Mouse (Mus musculus): Measurements from ENCODE around the gene Hnf1a. TPM values are rescaled to one million over a fixed set of nuclear protein-coding genes. Genes with fewer than 3 reads are reported as not detected.

Hnf1a gene
- polyA plus RNA-seq (2016; fragmentation: Nextera tagmentation; extraction: Ambion mirVana): 0.05 TPM in 1 of 2 replicates, not detected in the other

- H3K27ac ChIP-seq: no peak within 1 kb of the TSS
- H3K4me3 ChIP-seq: no peak within 1 kb of the TSS
- H3K27me3 ChIP-seq (ENCODE audit: insufficient read depth, poor library complexity, severe bottlenecking): peaks cover 37% of the 10 kb centered on the region
- DNase-seq (ENCODE audit: low spot score): no peak
- H3K4me1 ChIP-seq (replicated peaks): peaks cover 20% of the 10 kb centered on the region
- no peaks in the 10 kb centered on the region for H3K9me3 ChIP-seq
- H3K36me3 ChIP-seq: no peaks in the 10 kb centered on the region
- WGBS: 85% methylated on average over 17 of the region's 17 CpGs
Observed at GRCm38 (mm10) chr5:114970824-114971227, at the start of gene Hnf1a. Hnf1a (minus strand) TSS chr5:114971094.

GRCm38 (mm10) chr5:115018813-115019212 lies 47.9 kb upstream of the Hnf1a start:
- no peak for DNase-seq (ENCODE audit: low spot score)
- 0 out of 2 replicates have a peak, but pooled peaks cover 3% of the 10 kb centered on the region for H3K9me3 ChIP-seq
- H3K27me3 ChIP-seq (ENCODE audit: insufficient read depth, poor library complexity, severe bottlenecking): no peaks in the 10 kb centered on the region
- no peak overlapping the region for H3K4me3 ChIP-seq
- peaks cover 12% of the 10 kb centered on the region; the same call in 1 of the 2 replicates for H3K4me1 ChIP-seq (replicated peaks)
- WGBS: 84% methylated on average over 4 of the region's 4 CpGs
- H3K36me3 ChIP-seq: peaks cover 9% of the 10 kb centered on the region
- H3K27ac ChIP-seq: 0 out of 2 replicates have a peak overlapping the region, but pooled peaks have one; percentile 29

GRCm38 (mm10) chr5:115018270-115018669 lies 47.4 kb upstream of the Hnf1a start:
- no peaks in the 10 kb centered on the region for H3K27me3 ChIP-seq (ENCODE audit: insufficient read depth, poor library complexity, severe bottlenecking)
- DNase-seq (ENCODE audit: low spot score): no peak
- peaks cover 15% of the 10 kb centered on the region for H3K4me1 ChIP-seq (replicated peaks)
- peaks cover 9% of the 10 kb centered on the region for H3K36me3 ChIP-seq
- 0 out of 2 replicates have a peak, but pooled peaks cover 3% of the 10 kb centered on the region for H3K9me3 ChIP-seq
- no peak overlapping the region for H3K27ac ChIP-seq
- WGBS: 82% methylated on average over 2 of the region's 2 CpGs
- H3K4me3 ChIP-seq: no peak overlapping the region

- WGBS: 74% methylated on average over 4 of the region's 4 CpGs
- DNase-seq (ENCODE audit: low spot score): no peak
- no peaks in the 10 kb centered on the region for H3K9me3 ChIP-seq
- no peaks in the 10 kb centered on the region for H3K36me3 ChIP-seq
- H3K4me3 ChIP-seq: no peak overlapping the region
- H3K27ac ChIP-seq: no peak overlapping the region
- peaks cover 39% of the 10 kb centered on the region for H3K4me1 ChIP-seq (replicated peaks)
- H3K27me3 ChIP-seq (ENCODE audit: insufficient read depth, poor library complexity, severe bottlenecking): no peaks in the 10 kb centered on the region
Observed at GRCm38 (mm10) chr5:115015121-115015520, 44.2 kb upstream of the Hnf1a start.

- no peaks in the 10 kb centered on the region for H3K27me3 ChIP-seq (ENCODE audit: insufficient read depth, poor library complexity, severe bottlenecking)
- no peak for DNase-seq (ENCODE audit: low spot score)
Observed at GRCm38 (mm10) chr5:115014570-115014969, 43.7 kb upstream of the Hnf1a start.

GRCm38 (mm10) chr5:115013436-115013835 lies 42.5 kb upstream of the Hnf1a start:
- Histone ChIP-seq H3K9me3 (no peaks in the 10 kb centered on the region), H3K36me3 (no peaks in the 10 kb centered on the region), H3K4me3 (no peak overlapping the region; the same call in 1 of the 2 replicates), H3K27me3 (ENCODE audit: insufficient read depth, poor library complexity, severe bottlenecking) (no peaks in the 10 kb centered on the region), H3K4me1 (replicated peaks) (peaks cover 41% of the 10 kb centered on the region), H3K27ac (no peak overlapping the region)
- DNase-seq (ENCODE audit: low spot score): no peak
- 73% methylated on average over 3 of the region's 3 CpGs for WGBS

More at GRCm38 (mm10) chr5:115014570-115014969, 43.7 kb upstream of the Hnf1a start:
- Histone ChIP-seq H3K36me3 (no peaks in the 10 kb centered on the region), H3K27ac (no peak overlapping the region), H3K9me3 (no peaks in the 10 kb centered on the region), H3K4me3 (no peak overlapping the region), H3K4me1 (replicated peaks) (peaks cover 41% of the 10 kb centered on the region)
- 88% methylated on average over 1 of the region's 1 CpGs for WGBS

GRCm38 (mm10) chr5:115011519-115012261 lies 40.8 kb upstream of the Hnf1a start:
- peak overlapping the region; percentile 100 for H3K4me3 ChIP-seq
- H3K4me1 ChIP-seq (replicated peaks): peaks cover 37% of the 10 kb centered on the region
- peak; percentile 48 for DNase-seq (ENCODE audit: low spot score)
- H3K36me3 ChIP-seq: no peaks in the 10 kb centered on the region
- H3K27ac ChIP-seq: peak overlapping the region; percentile 98
- under 1% methylated on average over 63 of the region's 63 CpGs for WGBS
- no peaks in the 10 kb centered on the region for H3K9me3 ChIP-seq
- H3K27me3 ChIP-seq (ENCODE audit: insufficient read depth, poor library complexity, severe bottlenecking): no peaks in the 10 kb centered on the region

- Histone ChIP-seq H3K4me3 (peak overlapping the region; percentile 100), H3K4me1 (replicated peaks) (peaks cover 37% of the 10 kb centered on the region), H3K9me3 (no peaks in the 10 kb centered on the region), H3K36me3 (no peaks in the 10 kb centered on the region), H3K27me3 (ENCODE audit: insufficient read depth, poor library complexity, severe bottlenecking) (no peaks in the 10 kb centered on the region), H3K27ac (peak overlapping the region; percentile 98)
- WGBS: 5% methylated on average over 57 of the region's 57 CpGs
- no peak for DNase-seq (ENCODE audit: low spot score)
Observed at GRCm38 (mm10) chr5:115011217-115011518, 40.3 kb upstream of the Hnf1a start.

GRCm38 (mm10) chr5:115010577-115011216 lies 39.8 kb upstream of the Hnf1a start, which contains the start of gene Sppl3:
Sppl3 (plus strand) TSS chr5:115011137.
- Histone ChIP-seq H3K9me3 (no peaks in the 10 kb centered on the region), H3K36me3 (no peaks in the 10 kb centered on the region), H3K4me1 (replicated peaks) (peaks cover 37% of the 10 kb centered on the region), H3K27me3 (ENCODE audit: insufficient read depth, poor library complexity, severe bottlenecking) (no peaks in the 10 kb centered on the region), H3K27ac (peak within 1 kb of the TSS; percentile 98), H3K4me3 (peak within 1 kb of the TSS; percentile 100)
- peak; percentile 93 for DNase-seq (ENCODE audit: low spot score)
- 1% methylated on average over 61 of the region's 65 CpGs for WGBS

- no peak for DNase-seq (ENCODE audit: low spot score)
- peak overlapping the region; percentile 100 for H3K4me3 ChIP-seq
- WGBS: 66% methylated on average over 3 of the region's 3 CpGs
- H3K4me1 ChIP-seq (replicated peaks): peaks cover 35% of the 10 kb centered on the region
- H3K9me3 ChIP-seq: no peaks in the 10 kb centered on the region
- H3K27ac ChIP-seq: no peak overlapping the region
- no peaks in the 10 kb centered on the region for H3K27me3 ChIP-seq (ENCODE audit: insufficient read depth, poor library complexity, severe bottlenecking)
- H3K36me3 ChIP-seq: no peaks in the 10 kb centered on the region
Observed at GRCm38 (mm10) chr5:115009961-115010360, 39.1 kb upstream of the Hnf1a start.

- no peaks in the 10 kb centered on the region for H3K9me3 ChIP-seq
- H3K4me1 ChIP-seq (replicated peaks): peaks cover 30% of the 10 kb centered on the region
- DNase-seq (ENCODE audit: low spot score): no peak
- WGBS: 87% methylated on average over 6 of the region's 6 CpGs
- H3K36me3 ChIP-seq: no peaks in the 10 kb centered on the region
- no peak overlapping the region for H3K4me3 ChIP-seq
- H3K27me3 ChIP-seq (ENCODE audit: insufficient read depth, poor library complexity, severe bottlenecking): no peaks in the 10 kb centered on the region
- no peak overlapping the region for H3K27ac ChIP-seq
Observed at GRCm38 (mm10) chr5:115009143-115009542, 38.2 kb upstream of the Hnf1a start.

- H3K4me3 ChIP-seq: no peak overlapping the region
- H3K36me3 ChIP-seq: no peaks in the 10 kb centered on the region
- WGBS: 90% methylated on average over 7 of the region's 7 CpGs
- DNase-seq (ENCODE audit: low spot score): no peak
- no peak overlapping the region for H3K27ac ChIP-seq
- no peaks in the 10 kb centered on the region for H3K27me3 ChIP-seq (ENCODE audit: insufficient read depth, poor library complexity, severe bottlenecking)
- H3K4me1 ChIP-seq (replicated peaks): peaks cover 26% of the 10 kb centered on the region
- no peaks in the 10 kb centered on the region for H3K9me3 ChIP-seq
Observed at GRCm38 (mm10) chr5:115008307-115008706, 37.4 kb upstream of the Hnf1a start.

GRCm38 (mm10) chr5:115007768-115008167 lies 36.9 kb upstream of the Hnf1a start:
- Histone ChIP-seq H3K36me3 (no peaks in the 10 kb centered on the region), H3K4me3 (no peak overlapping the region), H3K27me3 (ENCODE audit: insufficient read depth, poor library complexity, severe bottlenecking) (no peaks in the 10 kb centered on the region), H3K9me3 (no peaks in the 10 kb centered on the region), H3K27ac (no peak overlapping the region), H3K4me1 (replicated peaks) (peaks cover 21% of the 10 kb centered on the region)
- WGBS: 92% methylated on average over 5 of the region's 5 CpGs
- DNase-seq (ENCODE audit: low spot score): no peak
